Mouse (Mus musculus): ENCODE measurements around the gene Lmo7.

Gene Lmo7

GRCm38 (mm10) chr14:101780016-101780415 lies 50.3 kb downstream of the Lmo7 start:
- no peak for DNase-seq (ENCODE audit: low spot score in 2 of 2)

- DNase-seq (ENCODE audit: low spot score in 2 of 2) = no peak
Measured at GRCm38 (mm10) chr14:101781219-101781618, 51.5 kb downstream of the Lmo7 start.

- peak in 1 of 2 experiments; percentile 31 for DNase-seq (ENCODE audit: low spot score in 2 of 2)
Measured at GRCm38 (mm10) chr14:101781943-101782510, 52.3 kb downstream of the Lmo7 start.

- no peak for DNase-seq (ENCODE audit: low spot score in 2 of 2)
Measured at GRCm38 (mm10) chr14:101784315-101784945, 54.7 kb downstream of the Lmo7 start.

- DNase-seq (ENCODE audit: low spot score in 2 of 2) = peak in 1 of 2 experiments; percentile 37
Measured at GRCm38 (mm10) chr14:101787903-101788302, 58.1 kb downstream of the Lmo7 start.

GRCm38 (mm10) chr14:101788475-101788874 lies 58.7 kb downstream of the Lmo7 start:
- DNase-seq (ENCODE audit: low spot score in 2 of 2) = no peak

GRCm38 (mm10) chr14:101794553-101795177 lies 64.9 kb downstream of the Lmo7 start:
- DNase-seq (ENCODE audit: low spot score in 2 of 2) = no peak

GRCm38 (mm10) chr14:101797930-101798500 lies 68.3 kb downstream of the Lmo7 start:
- DNase-seq (ENCODE audit: low spot score in 2 of 2) = no peak

- DNase-seq (ENCODE audit: low spot score in 2 of 2) = no peak
Measured at GRCm38 (mm10) chr14:101798766-101799165, 69.0 kb downstream of the Lmo7 start.

GRCm38 (mm10) chr14:101801674-101802073 lies 71.9 kb downstream of the Lmo7 start:
- DNase-seq (ENCODE audit: low spot score in 2 of 2) = no peak

- no peak for DNase-seq (ENCODE audit: low spot score in 2 of 2)
Measured at GRCm38 (mm10) chr14:101804119-101804518, 74.4 kb downstream of the Lmo7 start.

- no peak for DNase-seq (ENCODE audit: low spot score in 2 of 2)
Measured at GRCm38 (mm10) chr14:101804562-101805327, 75.0 kb downstream of the Lmo7 start.

- no peak for DNase-seq (ENCODE audit: low spot score in 2 of 2)
Measured at GRCm38 (mm10) chr14:101805328-101805697, 75.6 kb downstream of the Lmo7 start.

- DNase-seq (ENCODE audit: low spot score in 2 of 2) = no peak
Measured at GRCm38 (mm10) chr14:101806058-101806457, 76.3 kb downstream of the Lmo7 start.

GRCm38 (mm10) chr14:101806607-101807006 lies 76.8 kb downstream of the Lmo7 start:
- no peak for DNase-seq (ENCODE audit: low spot score in 2 of 2)

- no peak for DNase-seq (ENCODE audit: low spot score in 2 of 2)
Measured at GRCm38 (mm10) chr14:101816450-101816849, 86.7 kb downstream of the Lmo7 start.

- no peak for DNase-seq (ENCODE audit: low spot score in 2 of 2)
Measured at GRCm38 (mm10) chr14:101822390-101822789, 92.6 kb downstream of the Lmo7 start.

GRCm38 (mm10) chr14:101822871-101823270 lies 93.1 kb downstream of the Lmo7 start:
- no peak for DNase-seq (ENCODE audit: low spot score in 2 of 2)

GRCm38 (mm10) chr14:101829676-101830075 lies 99.9 kb downstream of the Lmo7 start:
- no peak for DNase-seq (ENCODE audit: low spot score in 2 of 2)

GRCm38 (mm10) chr14:101830116-101830515 lies 100.4 kb downstream of the Lmo7 start:
- DNase-seq (ENCODE audit: low spot score in 2 of 2) = peak in 1 of 2 experiments; percentile 50

GRCm38 (mm10) chr14:101834109-101834508 lies 104.4 kb downstream of the Lmo7 start:
- DNase-seq (ENCODE audit: low spot score in 2 of 2) = no peak

GRCm38 (mm10) chr14:101836401-101836800 lies 106.6 kb downstream of the Lmo7 start:
- no peak for DNase-seq (ENCODE audit: low spot score in 2 of 2)

All from cerebellum, postnatal 4 days (tissue).